Mouse (Mus musculus): ENCODE measurements at regions not wholly inside any gene's neighbourhood (a gene's known extent, or its start where the extent isn't known, plus 50 kb on each side); places are given as distances from the start of the nearest gene placed in this dataset.

GRCm38 (mm10) chr5:85677872-85678271 is 387.5 kb downstream of the Cenpc1 start:
- no peak for DNase-seq

- DNase-seq, result no peak
These were observed 394.3 kb downstream of the Cenpc1 start for GRCm38 (mm10) chr5:85671121-85671520.

GRCm38 (mm10) chr5:85661487-85661886 is 403.9 kb downstream of the Cenpc1 start:
- no peak for DNase-seq

- DNase-seq, result no peak
These were observed 444.3 kb downstream of the Cenpc1 start for GRCm38 (mm10) chr5:85621078-85621477.

- DNase-seq, result no peak
These were observed 450.6 kb downstream of the Cenpc1 start for GRCm38 (mm10) chr5:85614783-85615182.

- DNase-seq, result no peak
These were observed 452.8 kb downstream of the Cenpc1 start for GRCm38 (mm10) chr5:85612606-85613005.

- no peak for DNase-seq
These were observed 456.3 kb downstream of the Cenpc1 start for GRCm38 (mm10) chr5:85609104-85609503.

GRCm38 (mm10) chr5:85598164-85598563 is 467.2 kb downstream of the Cenpc1 start:
- no peak for DNase-seq

- no peak for DNase-seq
These were observed 470.3 kb downstream of the Cenpc1 start for GRCm38 (mm10) chr5:85595082-85595447.

GRCm38 (mm10) chr5:85594413-85595081 is 470.8 kb downstream of the Cenpc1 start:
- DNase-seq, result no peak

GRCm38 (mm10) chr5:85592236-85592635 is 473.1 kb downstream of the Cenpc1 start:
- DNase-seq, result no peak

- DNase-seq, result no peak
These were observed 478.7 kb downstream of the Cenpc1 start for GRCm38 (mm10) chr5:85586727-85587126.

- no peak for DNase-seq
These were observed 492.9 kb downstream of the Cenpc1 start for GRCm38 (mm10) chr5:85572531-85572930.

GRCm38 (mm10) chr5:85571967-85572366 is 493.4 kb downstream of the Cenpc1 start:
- DNase-seq, result peak; percentile 48

- DNase-seq, result peak; percentile 49
These were observed 494.0 kb downstream of the Cenpc1 start for GRCm38 (mm10) chr5:85571381-85571780.

GRCm38 (mm10) chr5:85536329-85536728 is 529.1 kb downstream of the Cenpc1 start:
- DNase-seq, result no peak

GRCm38 (mm10) chr5:85525385-85526194 is 539.8 kb downstream of the Cenpc1 start:
- no peak for DNase-seq

GRCm38 (mm10) chr5:85505244-85505643 is 560.1 kb downstream of the Cenpc1 start:
- DNase-seq, result no peak

GRCm38 (mm10) chr5:85497261-85497660 is 568.1 kb downstream of the Cenpc1 start:
- no peak for DNase-seq

GRCm38 (mm10) chr5:85485733-85486322 is 579.6 kb downstream of the Cenpc1 start:
- no peak for DNase-seq

- DNase-seq, result no peak
These were observed 580.2 kb downstream of the Cenpc1 start for GRCm38 (mm10) chr5:85485157-85485556.

- no peak for DNase-seq
These were observed 597.6 kb downstream of the Cenpc1 start for GRCm38 (mm10) chr5:85467811-85468210.

GRCm38 (mm10) chr5:85467151-85467550 is 598.2 kb downstream of the Cenpc1 start:
- DNase-seq, result no peak

Measured in cerebellum, adult 11-12 months (tissue).